Mouse (Mus musculus) stomach, embryonic 14.5 days (tissue): ENCODE measurements around the gene Lypd6b. TPM values are rescaled to one million over a fixed set of nuclear protein-coding genes. Genes with fewer than 3 reads are reported as not detected.

Source experiments
- ATAC-seq: fragments of 200-750 bp; cut with Nextera tagmentation; 2 replicates; pipeline ENCODE4 v1.8.0; 2017; ENCODE audit warnings: low read depth, moderate TSS enrichment; ENCODE audit not compliant: insufficient number of reproducible peaks, insufficient read depth, low FRiP score
- H3K27ac ChIP-seq: fragments of 300-500 bp; sonication (generic); 2 replicates; pipeline ENCODE4 v1.5.1; 2014; ENCODE audit warnings: mild to moderate bottlenecking, low read length, moderate library complexity, mixed read lengths
- H3K27me3 ChIP-seq: fragments of 300-500 bp; sonication (generic); 2 replicates; pipeline ENCODE4 v1.6.1; 2014; ENCODE audit warnings: low read length, control low read depth, mixed read lengths; ENCODE audit not compliant: control insufficient read depth, insufficient read depth
- H3K36me3 ChIP-seq: fragments of 300-500 bp; sonication (generic); 2 replicates; pipeline ENCODE4 v1.6.1; 2014; ENCODE audit warnings: mild to moderate bottlenecking, control low read depth, low read length, moderate library complexity, mixed read lengths; ENCODE audit not compliant: control insufficient read depth, insufficient read depth
- H3K4me1 ChIP-seq: fragments of 300-500 bp; sonication (generic); 2 replicates; pipeline ENCODE4 v1.6.1; 2014; ENCODE audit warnings: low read length, control low read depth, mixed read lengths; ENCODE audit not compliant: control insufficient read depth, insufficient read depth
- H3K4me2 ChIP-seq: fragments of 300-500 bp; sonication (generic); replicated peaks from 2 replicates; pipeline ENCODE4 v1.6.1; 2014; ENCODE audit warnings: low read depth, low read length, control low read depth
- H3K4me3 ChIP-seq: fragments of 300-500 bp; sonication (generic); 2 replicates; pipeline ENCODE4 v1.5.1; 2014; ENCODE audit warnings: low read depth, low read length, control low read depth
- H3K9ac ChIP-seq: fragments of 300-500 bp; sonication (generic); replicated peaks from 2 replicates; pipeline ENCODE4 v1.6.1; 2014; ENCODE audit warnings: low read depth, mild to moderate bottlenecking, control low read depth, low read length, moderate library complexity, mixed read lengths
- H3K9me3 ChIP-seq: fragments of 300-500 bp; sonication (generic); 2 replicates; pipeline ENCODE4 v1.6.1; 2016; ENCODE audit warnings: low read depth, low read length, control low read depth; ENCODE audit not compliant: control insufficient read depth
- WGBS: fragments of 180-500 bp; shearing (Covaris S2); extraction: QIAGEN DNeasy Blood & Tissue Kit; methylation state at CpG from one replicate; pipeline ENCODE4 v1.1.7; 2014; 5-methylcytosine and 5-hydroxymethylcytosine counted together
- polyA plus RNA-seq: library from polyadenylated mRNA; unstranded; fragments of >200 nt; fragmentation: Nextera tagmentation; extraction: Ambion mirVana; gene quantifications from 2 replicates; pipeline ENCODE4 v1.2.1, GENCODE M21; 2014

Lypd6b gene
- polyA plus RNA-seq, 1 experiment from 2014 or later = 29.6 TPM

GRCm38 (mm10) chr2:49871012-49871411, 83.5 kb downstream of the Lypd6b start:
- WGBS = 82% methylated on average over 1 of the region's 1 CpGs
- Histone ChIP-seq H3K9ac (no peak overlapping the region), H3K36me3 (no peaks in the 10 kb centered on the region), H3K4me3 (no peak overlapping the region), H3K4me2 (no peak overlapping the region), H3K27me3 (no peaks in the 10 kb centered on the region), H3K27ac (no peak overlapping the region), H3K9me3 (no peaks in the 10 kb centered on the region), H3K4me1 (no peaks in the 10 kb centered on the region)
- ATAC-seq = no peak

DNA sequence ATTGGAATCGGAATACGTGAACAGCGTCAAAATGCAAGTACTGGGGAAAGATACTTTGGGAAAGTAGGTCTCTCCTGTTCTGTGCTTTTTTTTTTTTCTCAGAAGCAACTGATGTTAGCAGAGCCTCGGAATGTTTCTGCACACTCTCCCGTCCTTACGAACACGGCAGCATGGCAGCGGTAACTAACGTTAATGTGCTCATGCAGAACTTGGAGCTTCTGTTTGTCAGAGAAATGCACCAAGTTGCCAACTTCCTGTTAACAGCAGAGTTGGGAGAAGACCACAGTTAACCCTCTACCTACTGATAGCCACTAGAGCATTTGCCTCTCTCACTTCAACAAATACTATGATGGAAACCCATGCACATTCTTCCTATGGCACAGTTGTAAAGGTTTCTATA, 93.0 kb downstream of the Lypd6b start:
- Histone ChIP-seq H3K9ac (no peak overlapping the region), H3K9me3 (no peaks in the 10 kb centered on the region), H3K4me3 (no peak overlapping the region), H3K27ac (no peak overlapping the region), H3K36me3 (no peaks in the 10 kb centered on the region), H3K27me3 (no peaks in the 10 kb centered on the region), H3K4me1 (no peaks in the 10 kb centered on the region), H3K4me2 (no peak overlapping the region)
- ATAC-seq = no peak
- 36% methylated on average over 9 of the region's 9 CpGs for WGBS

DNA sequence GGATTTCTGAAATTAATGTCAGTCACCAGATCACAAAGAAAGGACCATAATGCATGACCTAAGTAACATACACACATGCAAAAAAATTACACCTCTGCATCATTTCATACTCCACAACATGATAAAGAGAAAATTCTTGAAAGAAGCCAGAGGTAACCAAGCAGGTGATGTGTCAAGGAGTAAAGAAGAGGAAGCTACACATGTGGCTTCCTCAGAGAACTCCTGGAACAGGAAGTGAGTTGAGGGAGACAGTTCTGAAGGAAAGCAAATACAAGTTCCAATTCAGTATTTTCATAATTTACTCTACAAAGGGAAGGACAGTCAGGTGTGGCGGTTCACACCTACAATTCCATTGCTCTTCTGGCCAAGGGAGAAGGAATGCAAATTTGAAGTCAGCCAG, 93.5 kb downstream of the Lypd6b start:
- no peak overlapping the region for H3K27ac ChIP-seq
- H3K4me1 ChIP-seq = no peaks in the 10 kb centered on the region
- no peak for ATAC-seq
- no peak overlapping the region for H3K9ac ChIP-seq
- no peak overlapping the region for H3K4me2 ChIP-seq
- no peaks in the 10 kb centered on the region for H3K36me3 ChIP-seq
- H3K9me3 ChIP-seq = no peaks in the 10 kb centered on the region
- no peak overlapping the region for H3K4me3 ChIP-seq
- 100% methylated on average over 1 of the region's 1 CpGs for WGBS
- no peaks in the 10 kb centered on the region for H3K27me3 ChIP-seq

GRCm38 (mm10) chr2:49882461-49882860, 95.0 kb downstream of the Lypd6b start:
- Histone ChIP-seq H3K27ac (no peak overlapping the region), H3K9ac (no peak overlapping the region), H3K4me3 (no peak overlapping the region), H3K36me3 (no peaks in the 10 kb centered on the region), H3K4me1 (no peaks in the 10 kb centered on the region), H3K27me3 (no peaks in the 10 kb centered on the region), H3K4me2 (no peak overlapping the region), H3K9me3 (no peaks in the 10 kb centered on the region)
- ATAC-seq = no peak
- WGBS = 77% methylated on average over 1 of the region's 1 CpGs

DNA sequence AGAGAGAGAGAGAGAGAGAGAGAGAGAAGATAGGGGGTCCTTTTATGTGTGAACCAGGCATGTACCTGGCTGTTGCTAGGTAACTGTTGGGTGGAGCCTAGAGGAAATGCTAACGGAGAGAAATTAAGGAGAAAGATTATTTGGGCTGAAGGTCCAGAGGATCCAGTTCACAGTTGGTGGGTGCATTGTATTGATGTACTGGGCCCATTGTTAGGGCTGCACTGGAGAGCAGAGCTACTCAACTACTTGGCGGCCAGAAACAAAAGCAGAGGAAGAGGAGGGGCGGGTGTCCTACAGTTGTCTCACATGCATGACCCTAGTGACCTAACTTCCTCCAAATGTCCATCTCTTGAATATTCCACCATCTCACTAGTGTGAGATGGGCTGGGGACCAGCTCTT, 96.5 kb downstream of the Lypd6b start:
- Histone ChIP-seq H3K27ac (no peak overlapping the region), H3K9me3 (no peaks in the 10 kb centered on the region), H3K27me3 (no peaks in the 10 kb centered on the region), H3K4me1 (peaks cover 3% of the 10 kb centered on the region; the same call in 1 of the 2 replicates), H3K4me2 (no peak overlapping the region), H3K4me3 (no peak overlapping the region), H3K9ac (no peak overlapping the region), H3K36me3 (no peaks in the 10 kb centered on the region)
- WGBS = 58% methylated on average over 3 of the region's 3 CpGs
- no peak for ATAC-seq

- no peak overlapping the region for H3K4me2 ChIP-seq
- H3K27ac ChIP-seq = no peak overlapping the region
- ATAC-seq = no peak
- H3K9me3 ChIP-seq = no peaks in the 10 kb centered on the region
- WGBS = 87% methylated on average over 4 of the region's 4 CpGs
- no peaks in the 10 kb centered on the region for H3K36me3 ChIP-seq
- peaks cover 4% of the 10 kb centered on the region; the same call in 1 of the 2 replicates for H3K4me1 ChIP-seq
- no peak overlapping the region for H3K9ac ChIP-seq
- no peak overlapping the region for H3K4me3 ChIP-seq
- no peaks in the 10 kb centered on the region for H3K27me3 ChIP-seq
Measured at GRCm38 (mm10) chr2:49886209-49886608, 98.7 kb downstream of the Lypd6b start.

DNA sequence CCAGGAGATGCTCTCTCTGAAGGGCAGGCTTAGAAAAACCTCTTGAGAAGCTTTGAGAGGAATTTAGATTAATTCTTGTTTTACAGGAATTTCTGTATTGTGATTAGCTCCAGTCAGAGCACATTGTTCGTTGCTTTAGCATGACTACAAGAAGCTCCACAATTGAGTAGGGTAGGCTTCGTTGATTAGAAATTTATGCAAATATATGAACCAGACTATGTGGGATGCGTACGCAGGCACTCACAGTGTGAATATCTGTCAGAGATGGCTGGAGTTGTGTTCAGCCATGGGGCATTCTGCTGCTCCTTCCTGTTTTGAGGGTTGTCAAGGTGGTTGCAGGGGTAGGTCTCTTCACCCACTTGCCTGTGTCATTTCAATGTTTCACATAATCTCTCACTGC, 100.9 kb downstream of the Lypd6b start:
- ATAC-seq = no peak
- Histone ChIP-seq H3K4me3 (no peak overlapping the region), H3K27me3 (no peaks in the 10 kb centered on the region), H3K4me2 (no peak overlapping the region), H3K9ac (no peak overlapping the region), H3K27ac (no peak overlapping the region), H3K9me3 (no peaks in the 10 kb centered on the region), H3K36me3 (no peaks in the 10 kb centered on the region), H3K4me1 (peaks cover 4% of the 10 kb centered on the region; the same call in 1 of the 2 replicates)
- WGBS = 80% methylated on average over 4 of the region's 4 CpGs

DNA sequence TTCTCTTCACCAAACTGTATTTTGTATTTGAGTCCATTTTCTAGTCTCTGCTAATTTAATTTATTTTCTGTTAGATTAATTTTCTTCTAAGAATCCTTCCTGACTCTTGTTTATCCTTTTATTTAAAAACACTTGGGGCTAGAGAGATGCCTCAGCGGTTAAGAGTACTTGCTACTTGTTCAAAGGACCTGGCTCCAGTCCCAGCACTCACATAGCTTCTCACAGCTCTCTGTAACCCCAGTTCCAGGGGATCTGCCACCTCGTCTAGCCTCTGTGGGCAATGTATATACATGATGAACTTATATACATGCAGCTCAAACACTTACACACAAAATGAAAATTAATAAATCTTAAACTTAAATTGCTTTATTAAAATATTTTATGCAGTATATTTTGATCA, 103.2 kb downstream of the Lypd6b start:
- Histone ChIP-seq H3K36me3 (no peaks in the 10 kb centered on the region), H3K4me2 (no peak overlapping the region), H3K27me3 (no peaks in the 10 kb centered on the region), H3K9ac (no peak overlapping the region), H3K4me1 (peaks cover 4% of the 10 kb centered on the region; the same call in 1 of the 2 replicates), H3K27ac (no peak overlapping the region), H3K9me3 (no peaks in the 10 kb centered on the region), H3K4me3 (no peak overlapping the region)
- no peak for ATAC-seq
- 33% methylated on average over 2 of the region's 2 CpGs for WGBS

DNA sequence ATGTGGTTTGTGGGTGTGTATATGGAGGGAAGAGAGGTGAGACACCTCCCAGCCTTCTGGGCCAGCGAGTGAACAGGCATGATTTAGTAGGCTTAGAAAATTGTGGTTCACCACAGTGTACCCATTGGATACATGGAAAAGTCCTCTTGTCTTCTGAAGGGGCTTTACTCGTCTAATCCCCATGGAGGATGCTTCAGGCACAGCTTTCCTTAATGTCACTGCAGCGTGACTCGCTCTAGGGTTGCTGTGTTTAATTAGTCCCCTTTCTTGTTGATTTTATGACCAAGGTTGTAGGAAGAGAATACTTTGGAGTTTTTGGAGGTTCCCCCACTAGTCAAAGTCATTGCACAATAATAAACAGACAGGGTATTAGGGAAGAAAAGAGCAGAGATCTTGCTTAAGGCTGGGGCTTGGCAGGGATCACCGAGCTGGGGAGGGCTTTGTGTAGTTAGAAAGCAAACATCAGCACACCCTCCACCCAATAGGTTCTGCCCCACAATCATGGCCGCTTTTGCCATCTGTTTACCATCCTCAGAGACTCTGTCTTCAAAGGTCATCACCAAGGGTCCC, 122.4 kb downstream of the Lypd6b start:
- ATAC-seq = peak; percentile 23; the same call in 1 of the 2 replicates
- Histone ChIP-seq H3K27ac (no peak overlapping the region), H3K27me3 (no peaks in the 10 kb centered on the region), H3K4me3 (no peak overlapping the region), H3K9me3 (no peaks in the 10 kb centered on the region), H3K4me1 (0 out of 2 replicates have a peak, but pooled peaks cover 4% of the 10 kb centered on the region), H3K4me2 (no peak overlapping the region), H3K9ac (no peak overlapping the region), H3K36me3 (no peaks in the 10 kb centered on the region)
- WGBS = 61% methylated on average over 6 of the region's 6 CpGs
